Mouse (Mus musculus) kidney, postnatal 10 days (tissue): ENCODE data around the gene Rhou.
"Not testable (repeated sequence)": the region's sequence is repeated elsewhere in the genome, so short reads cannot be mapped to it uniquely, and the experiment has no call there.

Experiments
- DNase-seq: peaks from one replicate; pipeline ENCODE4 v3.0.0; 2021; ENCODE audit warnings: mixed read lengths

Gene Rhou

DNA sequence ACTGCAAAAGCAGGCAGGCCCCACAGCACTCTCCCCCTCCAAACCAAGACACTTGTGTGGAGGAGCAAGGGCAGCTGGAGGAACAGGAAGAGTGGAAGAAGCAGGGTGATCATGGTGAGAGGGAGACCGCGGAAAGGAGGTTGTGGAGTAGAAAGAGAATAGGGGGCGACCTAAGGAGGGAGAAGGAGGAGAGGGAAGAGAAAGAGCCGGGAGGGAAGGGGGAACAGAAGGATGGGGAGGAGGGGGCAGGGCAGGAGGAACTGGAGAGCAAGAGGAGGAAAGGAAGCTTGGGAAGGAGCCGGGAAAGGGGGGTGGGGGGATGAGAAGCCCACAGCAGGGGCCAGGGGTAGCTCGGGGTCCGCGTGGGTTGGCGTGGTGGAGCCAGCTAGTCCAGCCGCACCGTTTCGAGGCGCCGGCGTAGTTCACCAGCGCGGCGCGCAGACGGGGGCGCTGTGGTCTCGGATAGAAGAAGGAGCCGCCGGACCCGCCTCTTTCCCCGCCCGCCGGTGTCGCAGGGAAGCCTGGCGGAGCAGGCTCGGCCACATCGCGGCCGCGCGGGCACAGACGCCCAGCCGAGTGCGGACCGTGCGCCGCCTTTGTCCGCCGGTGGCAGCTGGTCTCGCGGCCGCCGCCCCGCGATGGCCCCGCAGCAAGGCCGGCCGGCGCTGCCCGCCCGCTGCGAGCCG, at the start of gene Rhou:
Gene Rhou, plus strand, starts transcription at position 622 of the 686 bp plus-strand sequence.
- DNase-seq = peak; percentile 97

GRCm38 (mm10) chr8:123612652-123613051, 41.1 kb upstream of the Rhou start:
- DNase-seq = not testable (repeated sequence)

DNA sequence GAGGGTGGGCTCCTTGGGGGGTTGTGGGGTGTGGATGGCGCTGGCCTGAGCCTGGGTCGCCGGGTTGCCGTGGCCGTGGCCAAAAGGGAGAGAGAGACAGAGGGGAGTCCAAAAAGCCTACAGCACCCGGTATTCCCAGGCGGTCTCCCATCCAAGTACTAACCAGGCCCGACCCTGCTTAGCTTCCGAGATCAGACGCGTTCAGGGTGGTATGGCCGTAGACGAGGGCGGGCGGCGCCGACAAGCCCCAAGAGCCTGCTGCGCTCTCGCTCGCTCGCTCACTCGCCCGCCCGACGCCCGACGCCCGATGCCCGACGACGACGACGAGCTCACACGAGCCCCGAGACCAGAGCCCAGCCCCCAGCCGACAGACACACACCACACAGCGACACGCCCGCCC, 30.2 kb upstream of the Rhou start:
- DNase-seq = not testable (repeated sequence)

GRCm38 (mm10) chr8:123624274-123624673, 29.5 kb upstream of the Rhou start:
- no peak for DNase-seq

DNA sequence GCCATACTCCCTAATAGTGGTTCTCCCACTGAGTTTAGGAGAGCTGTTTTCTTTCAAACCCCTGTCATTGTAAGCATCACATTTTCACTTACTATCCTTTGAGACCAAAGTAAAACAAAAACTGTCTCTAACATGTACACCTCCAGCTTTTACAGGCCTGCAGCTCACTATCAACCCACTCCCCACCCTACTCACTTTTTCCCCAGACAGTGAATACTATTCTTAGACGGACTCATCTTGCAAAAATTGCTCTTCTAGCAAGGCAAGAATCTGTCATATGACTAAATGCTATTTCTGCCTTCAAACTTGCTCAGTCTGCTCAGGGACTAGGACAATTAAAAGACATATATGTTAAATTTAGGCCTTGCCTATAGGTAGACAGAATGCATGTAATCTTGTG, 29.0 kb upstream of the Rhou start:
- no peak for DNase-seq

DNA sequence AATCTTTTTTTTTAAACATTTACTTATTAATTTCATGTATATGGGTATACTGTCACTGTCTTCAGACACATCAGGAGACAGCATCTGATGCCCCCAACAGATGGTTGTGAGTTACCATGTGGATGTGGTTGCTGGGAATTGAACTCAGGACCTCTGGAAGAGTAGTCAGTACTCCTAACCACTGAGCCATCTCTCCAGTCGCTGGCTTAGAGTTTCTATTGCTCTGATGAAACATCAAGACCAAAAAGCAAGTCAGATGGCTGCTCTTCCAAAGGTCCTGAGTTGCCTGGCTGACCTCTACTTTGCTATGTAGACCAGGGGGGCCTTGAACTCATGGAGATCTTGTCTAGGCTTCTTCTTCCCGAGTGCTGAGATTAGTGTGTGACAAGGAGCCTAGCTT, 28.0 kb upstream of the Rhou start:
- no peak for DNase-seq

- no peak for DNase-seq
Measured at GRCm38 (mm10) chr8:123627410-123628147, 26.1 kb upstream of the Rhou start.

GRCm38 (mm10) chr8:123628253-123628967, 25.3 kb upstream of the Rhou start:
- peak; percentile 71 for DNase-seq

GRCm38 (mm10) chr8:123628968-123629755, 24.6 kb upstream of the Rhou start:
- DNase-seq = peak; percentile 84

DNA sequence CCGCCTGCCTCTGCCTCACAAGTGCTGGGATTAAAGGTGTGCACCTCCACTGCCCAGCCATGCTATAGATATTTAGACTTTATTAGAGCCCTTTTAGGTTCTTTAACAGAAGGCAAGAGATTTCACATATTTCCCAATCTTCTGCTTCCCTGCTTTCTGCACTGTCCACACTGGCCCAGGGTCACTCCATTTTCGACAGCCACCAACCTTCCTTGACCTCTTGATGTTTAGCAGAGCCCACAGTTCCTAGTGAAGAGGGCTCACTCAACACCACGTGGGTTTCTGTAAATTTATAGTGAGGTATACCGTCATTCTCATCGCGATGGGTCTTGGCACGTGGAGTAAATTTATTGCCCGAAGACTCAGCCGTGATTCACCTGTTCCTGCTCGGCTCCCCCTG, 23.7 kb upstream of the Rhou start:
- DNase-seq = no peak

GRCm38 (mm10) chr8:123630841-123631251, 22.9 kb upstream of the Rhou start:
- no peak for DNase-seq

- not testable (repeated sequence) for DNase-seq
Measured at GRCm38 (mm10) chr8:123631746-123632145, 22.0 kb upstream of the Rhou start.

- DNase-seq = no peak
Measured at GRCm38 (mm10) chr8:123632257-123632656, 21.5 kb upstream of the Rhou start.

GRCm38 (mm10) chr8:123633801-123634200, 19.9 kb upstream of the Rhou start:
- DNase-seq = no peak

GRCm38 (mm10) chr8:123634395-123635131, 19.2 kb upstream of the Rhou start:
- DNase-seq = no peak

DNA sequence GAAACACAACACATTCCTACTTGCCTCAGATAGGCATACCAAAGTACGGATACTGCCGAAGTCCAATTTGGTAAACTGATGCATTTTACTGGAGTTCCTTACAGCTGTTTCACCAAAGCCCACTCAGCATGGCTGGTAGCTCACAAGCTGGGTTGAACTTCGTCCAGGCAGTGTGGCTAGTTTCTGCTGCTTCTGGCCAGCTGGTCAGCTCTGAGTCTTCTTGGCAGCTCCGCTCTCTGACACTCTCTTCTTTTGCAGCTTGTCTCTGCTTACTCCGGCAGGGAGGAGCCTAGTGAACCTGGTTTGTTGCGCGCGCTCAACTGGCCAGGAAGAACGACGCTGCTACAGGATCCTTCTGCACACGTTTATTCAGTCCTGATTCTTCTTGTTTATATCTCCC, 18.1 kb upstream of the Rhou start:
- no peak for DNase-seq

- peak; percentile 78 for DNase-seq
Measured at GRCm38 (mm10) chr8:123643330-123644051, 10.2 kb upstream of the Rhou start.

GRCm38 (mm10) chr8:123645229-123645628, 8.5 kb upstream of the Rhou start:
- peak; percentile 51 for DNase-seq

- DNase-seq = peak; percentile 47
Measured at GRCm38 (mm10) chr8:123648245-123649170, 5.2 kb upstream of the Rhou start.

- DNase-seq = no peak
Measured at GRCm38 (mm10) chr8:123649483-123649882, 4.2 kb upstream of the Rhou start.
